Mouse (Mus musculus): ENCODE results near the gene Scfd2.

Gene Scfd2

DNA sequence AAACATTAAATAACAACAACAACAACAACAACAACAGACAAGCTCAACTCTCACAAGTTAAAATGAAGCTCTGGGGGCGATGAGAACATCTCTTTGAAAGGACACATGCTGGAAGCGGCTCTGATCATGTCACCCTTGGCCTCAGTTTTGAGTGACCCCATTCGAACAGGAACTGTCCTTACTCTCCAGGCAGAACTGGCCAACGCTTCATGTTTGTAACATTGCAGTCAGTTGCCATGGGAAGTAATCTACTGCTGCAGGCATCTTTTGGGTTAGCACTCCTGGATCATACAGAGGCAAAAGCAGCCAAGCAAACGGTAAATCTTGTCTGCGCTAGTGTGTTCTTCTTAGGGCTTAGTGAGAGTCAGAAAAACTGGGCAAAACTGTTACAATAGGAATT, 219.7 kb downstream of the Scfd2 start:
- DNase-seq (ENCODE audit: low read depth, low spot score), result no peak

DNA sequence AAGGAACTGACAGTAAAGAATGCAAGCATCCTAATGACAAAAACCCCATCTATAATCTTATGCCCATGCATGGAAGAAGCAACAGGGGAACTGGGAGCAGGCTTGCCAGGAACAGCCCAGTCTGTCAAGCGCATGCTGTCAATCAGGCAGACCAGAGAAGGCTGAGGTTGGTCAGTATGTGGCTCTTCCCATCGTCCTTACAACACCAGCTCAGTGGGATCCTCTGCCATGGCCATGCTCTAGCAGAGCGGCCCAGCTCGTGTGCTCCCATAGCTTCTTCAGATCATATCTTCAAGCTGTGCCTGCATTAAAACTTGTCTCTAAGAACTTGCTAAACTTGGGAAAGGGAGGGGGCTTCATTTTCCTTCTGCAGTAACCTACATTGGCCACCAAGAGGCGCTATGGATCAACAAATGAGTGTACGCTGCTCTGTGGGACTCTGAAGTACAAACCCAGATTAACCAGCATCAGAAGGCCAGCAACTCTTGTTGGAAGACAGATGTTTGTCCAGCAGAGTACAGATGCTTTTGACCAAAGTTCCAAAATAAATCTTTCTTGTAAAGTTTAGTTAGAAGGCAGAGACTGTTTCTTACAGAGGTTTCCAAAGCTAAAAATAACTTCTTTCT, 220.2 kb downstream of the Scfd2 start:
- no peak for DNase-seq (ENCODE audit: low read depth, low spot score)

DNA sequence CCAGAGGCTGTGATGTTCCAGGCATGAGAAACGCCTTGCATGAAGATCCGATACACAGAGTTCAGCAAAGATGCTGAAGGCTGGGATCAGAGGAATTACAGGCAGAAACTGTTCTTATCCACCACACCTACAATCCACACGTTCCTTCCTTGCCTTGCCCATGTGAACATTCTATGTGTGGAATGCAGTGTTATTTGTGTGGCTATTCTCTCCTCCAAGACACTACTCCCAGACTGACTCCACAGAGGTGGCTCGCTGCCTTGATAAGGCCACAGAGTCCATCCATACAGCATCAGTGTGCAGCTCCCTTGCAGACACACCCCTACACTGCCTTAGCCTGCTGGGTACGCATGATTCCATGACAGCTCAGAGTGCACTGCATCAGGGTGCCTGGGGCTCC, 221.5 kb downstream of the Scfd2 start:
- DNase-seq (ENCODE audit: low read depth, low spot score), result no peak

DNA sequence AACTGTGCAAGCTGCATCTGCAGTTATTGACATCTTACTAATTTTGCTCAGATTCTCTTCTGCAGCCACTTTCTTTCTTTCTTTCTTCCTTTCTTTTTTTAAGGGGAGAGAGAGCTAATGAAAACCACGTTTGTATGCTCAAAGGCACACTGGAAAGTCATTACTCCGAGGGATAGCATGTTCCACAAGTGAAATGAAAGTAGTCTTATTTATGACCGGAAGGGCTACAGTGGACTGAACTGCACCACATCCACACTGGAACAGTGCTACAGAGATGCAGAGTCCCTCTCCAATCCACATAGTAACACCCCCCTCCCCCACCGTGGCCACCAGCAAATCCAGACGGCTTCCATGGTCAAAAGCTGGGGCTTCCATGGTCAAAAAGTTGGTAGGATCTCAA, 224.3 kb downstream of the Scfd2 start:
- DNase-seq (ENCODE audit: low read depth, low spot score), result no peak

DNA sequence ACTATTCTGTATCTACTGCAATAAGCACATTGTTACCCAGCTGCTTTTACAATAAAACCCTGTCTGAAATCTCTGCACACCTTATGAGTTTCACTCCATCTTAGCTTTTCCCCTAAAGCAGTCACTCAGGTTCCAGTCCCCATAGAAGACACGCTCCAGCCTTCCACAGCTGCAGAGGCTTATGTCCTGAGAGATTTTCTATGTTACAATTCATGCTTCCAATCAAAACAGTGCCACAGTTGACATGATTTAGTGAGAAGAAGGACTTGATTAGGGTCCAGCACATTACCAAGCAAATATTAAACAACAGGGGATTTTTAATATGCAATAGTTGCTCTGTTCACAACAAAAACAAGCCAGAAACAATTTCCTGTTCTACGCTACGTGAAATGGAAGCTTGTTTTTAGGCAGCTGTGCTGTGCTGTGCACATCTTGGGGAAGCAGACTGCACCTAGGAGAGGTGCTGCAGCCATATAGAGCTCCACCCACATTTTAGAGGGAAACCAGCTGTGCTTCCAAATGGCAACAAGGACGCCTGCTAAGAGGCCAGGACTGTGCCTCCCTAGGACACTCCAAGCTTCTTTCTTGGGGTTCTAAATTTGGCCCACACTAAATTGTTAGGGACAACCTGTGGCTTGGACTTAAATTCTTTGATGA, 225.9 kb downstream of the Scfd2 start:
- no peak for DNase-seq (ENCODE audit: low read depth, low spot score)

DNA sequence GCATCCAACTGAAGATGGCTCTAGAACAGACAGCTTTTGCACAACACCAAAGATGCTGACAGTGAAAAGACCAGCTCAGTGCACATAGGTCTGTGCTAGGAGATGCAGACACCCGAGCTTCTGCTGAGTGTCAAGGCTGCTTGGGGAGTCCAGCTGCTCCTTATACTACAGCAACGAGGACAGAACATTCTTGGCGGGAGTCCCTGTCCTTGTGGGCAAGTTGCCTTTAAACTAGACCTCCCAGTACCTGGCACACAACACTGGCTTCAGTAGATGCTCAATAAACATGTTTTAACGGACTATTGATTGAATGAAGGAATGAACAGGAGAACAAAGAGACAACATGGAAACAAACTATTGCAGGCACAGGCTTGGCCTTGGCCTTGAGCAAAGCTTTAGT, 226.8 kb downstream of the Scfd2 start:
- no peak for DNase-seq (ENCODE audit: low read depth, low spot score)

DNA sequence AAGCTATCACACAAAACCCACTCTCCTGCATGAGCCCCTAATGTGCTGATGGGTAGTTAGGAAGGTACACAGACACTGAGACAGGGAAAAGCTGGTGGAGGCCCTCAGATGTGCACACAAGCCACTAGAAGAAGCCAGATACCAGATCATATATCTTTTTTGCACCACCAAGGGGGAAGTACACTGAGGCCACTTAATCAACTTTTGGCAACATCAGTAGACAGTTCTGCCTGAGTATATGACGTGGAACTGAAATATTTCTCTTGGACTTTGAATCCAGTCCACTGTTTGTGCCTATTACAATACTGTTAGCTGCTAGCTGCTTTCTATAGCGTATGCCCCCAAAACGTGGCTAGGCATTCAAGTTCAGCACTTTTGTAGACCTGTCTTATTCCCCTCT, 229.2 kb downstream of the Scfd2 start:
- DNase-seq (ENCODE audit: low read depth, low spot score), result no peak

DNA sequence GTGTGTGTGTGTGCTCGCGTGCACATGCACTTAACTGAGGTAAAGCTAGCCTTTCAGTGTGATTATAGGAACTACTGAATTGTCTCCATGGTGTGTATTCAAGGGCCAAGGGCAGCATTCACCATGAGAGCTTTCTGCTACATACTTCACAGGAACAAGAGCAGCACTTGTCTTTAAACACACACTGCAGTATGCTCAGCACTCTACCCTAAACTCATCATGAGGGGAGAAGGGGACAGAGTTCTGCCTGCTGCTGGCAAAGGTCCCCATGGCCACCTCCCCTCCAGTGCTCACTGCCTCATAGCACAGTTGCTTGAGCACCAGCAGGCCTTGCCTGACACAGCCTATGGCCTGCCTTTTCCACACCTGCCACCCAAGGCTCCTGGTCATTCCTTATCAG, 230.1 kb downstream of the Scfd2 start:
- DNase-seq (ENCODE audit: low read depth, low spot score), result no peak

DNA sequence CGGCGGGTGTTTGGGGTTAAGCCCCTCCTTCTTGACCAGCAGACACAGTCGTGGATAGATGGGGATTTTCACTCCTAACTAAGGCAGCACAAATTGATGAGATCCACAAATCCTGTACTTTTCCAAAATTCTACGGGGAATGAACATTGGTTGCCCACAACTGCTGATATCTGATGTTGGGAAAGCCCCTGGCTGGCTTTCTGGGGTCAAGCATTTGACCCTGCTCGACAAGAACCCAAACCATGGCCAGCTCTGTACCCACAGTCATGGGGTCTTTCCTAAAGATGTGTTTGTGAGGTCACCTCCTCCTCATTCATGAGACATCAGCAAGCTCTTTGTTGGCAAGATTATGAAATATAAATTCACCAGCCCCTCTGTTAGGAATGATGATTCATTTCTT, 230.6 kb downstream of the Scfd2 start:
- DNase-seq (ENCODE audit: low read depth, low spot score), result no peak

DNA sequence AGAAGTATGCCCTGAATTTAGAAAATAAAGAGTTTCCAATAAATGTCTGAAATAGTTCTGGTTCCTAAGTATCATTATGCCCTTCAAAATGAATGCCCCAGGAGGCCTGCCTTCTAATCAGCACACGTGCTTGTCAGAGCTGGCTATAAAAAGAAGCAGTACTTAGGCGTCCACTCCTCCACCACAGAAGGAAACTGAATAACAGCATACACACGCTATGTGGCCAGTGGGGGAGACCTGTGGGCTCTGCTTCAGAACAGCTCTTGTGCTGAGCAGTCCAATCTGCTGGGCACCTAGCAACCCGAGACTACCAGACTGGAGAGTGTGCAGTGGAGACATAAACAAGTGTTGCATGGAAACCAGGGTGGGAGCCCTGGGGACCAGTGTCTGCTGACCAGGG, 231.4 kb downstream of the Scfd2 start:
- no peak for DNase-seq (ENCODE audit: low read depth, low spot score)

DNA sequence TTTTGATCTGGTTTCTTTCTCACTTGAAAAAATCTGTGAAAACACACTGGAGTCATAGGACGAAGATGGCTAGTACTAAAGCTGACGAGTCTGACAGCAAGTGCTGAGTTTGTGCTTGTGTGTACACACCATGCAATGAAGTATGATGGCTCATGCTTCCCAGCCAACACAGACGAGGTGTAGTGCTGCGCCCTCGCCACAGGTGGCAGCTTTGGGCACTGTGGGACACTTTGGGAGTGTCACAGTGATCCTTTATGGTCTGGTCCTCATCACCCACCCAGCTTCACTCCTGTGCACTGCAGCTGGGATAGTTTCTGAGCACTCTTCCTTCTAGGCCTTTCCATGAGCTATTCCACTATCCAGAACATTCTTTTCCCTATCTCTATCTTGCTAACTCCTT, 234.4 kb downstream of the Scfd2 start:
- no peak for DNase-seq (ENCODE audit: low read depth, low spot score)

DNA sequence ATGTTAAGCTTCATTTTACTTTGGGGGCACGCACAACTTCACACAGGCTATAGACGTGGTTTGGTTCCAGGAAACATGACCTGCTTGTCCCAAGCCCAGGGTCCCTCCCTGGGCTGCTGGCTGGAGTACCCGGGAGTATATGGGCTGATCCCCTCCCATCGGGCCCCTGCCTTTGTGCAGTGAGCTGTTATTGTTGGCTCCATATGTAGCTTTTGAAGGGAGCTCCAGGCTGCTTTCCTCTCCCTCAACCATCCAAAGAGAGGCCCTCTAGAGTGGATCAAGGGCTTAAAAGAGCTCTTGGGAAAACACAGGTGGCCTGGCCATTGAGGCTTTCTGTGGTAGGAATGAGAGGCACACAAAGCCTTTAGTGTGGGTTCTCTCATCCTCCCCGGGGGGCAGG, 235.5 kb downstream of the Scfd2 start:
- DNase-seq (ENCODE audit: low read depth, low spot score), result no peak

DNA sequence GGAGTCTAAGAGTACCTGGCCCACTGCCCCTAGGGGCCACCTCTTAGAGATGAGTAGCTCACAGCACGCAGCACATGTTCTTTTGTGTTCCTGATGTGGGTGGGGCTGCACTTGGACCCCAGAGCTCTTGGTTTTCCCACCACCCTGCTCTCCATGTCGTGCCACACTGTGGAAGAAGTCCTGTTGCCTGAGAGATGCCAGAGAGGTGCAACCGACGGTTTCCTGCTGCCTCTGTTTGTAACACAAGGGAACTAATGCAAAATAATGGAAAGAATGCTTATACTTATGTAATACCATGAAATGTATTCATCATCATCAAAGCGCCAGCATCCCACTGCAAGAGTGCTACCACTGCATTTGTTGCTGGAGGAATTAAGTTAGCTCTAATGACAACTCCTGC, 238.0 kb downstream of the Scfd2 start:
- DNase-seq (ENCODE audit: low read depth, low spot score), result no peak

DNA sequence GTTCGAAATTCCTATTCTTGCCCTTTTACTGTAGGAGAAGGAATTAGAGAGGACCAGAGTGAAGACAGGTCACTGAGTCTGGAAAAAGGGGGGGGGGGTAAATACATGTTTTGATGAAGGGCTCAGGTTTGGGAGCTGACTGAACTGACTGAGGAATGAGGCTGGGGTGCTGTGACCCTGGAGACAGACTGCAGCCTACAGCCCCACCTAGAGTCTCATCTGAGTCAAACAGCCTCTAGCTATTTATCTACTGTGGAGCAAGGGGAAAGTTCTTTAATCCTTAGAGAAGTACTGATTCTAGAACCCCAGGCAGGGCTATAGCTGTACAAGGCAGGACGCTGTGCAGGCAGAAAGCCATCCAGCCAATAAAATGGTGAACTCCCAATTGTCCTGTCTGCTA, 239.5 kb downstream of the Scfd2 start:
- DNase-seq (ENCODE audit: low read depth, low spot score), result no peak

DNA sequence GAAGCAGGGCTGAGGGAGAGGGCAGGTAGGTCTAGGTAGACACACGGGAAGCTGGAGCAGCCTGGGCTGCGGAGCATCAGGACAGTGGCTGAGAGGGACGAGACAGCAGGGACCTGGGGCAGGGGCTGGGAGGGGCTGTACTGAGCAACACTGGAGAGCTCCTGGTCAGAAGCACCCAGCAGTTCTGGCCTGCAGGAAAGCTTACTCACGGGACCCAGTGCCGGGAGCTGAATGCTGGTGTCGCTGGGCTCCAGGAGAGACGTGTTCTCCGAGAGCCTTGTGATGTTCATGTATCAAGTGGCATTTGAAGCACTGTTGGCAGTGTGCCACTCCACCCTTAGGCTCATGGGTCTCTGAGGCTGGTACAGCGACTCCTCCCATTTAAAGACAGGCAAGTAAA, 240.0 kb downstream of the Scfd2 start:
- DNase-seq (ENCODE audit: low read depth, low spot score), result no peak

DNA sequence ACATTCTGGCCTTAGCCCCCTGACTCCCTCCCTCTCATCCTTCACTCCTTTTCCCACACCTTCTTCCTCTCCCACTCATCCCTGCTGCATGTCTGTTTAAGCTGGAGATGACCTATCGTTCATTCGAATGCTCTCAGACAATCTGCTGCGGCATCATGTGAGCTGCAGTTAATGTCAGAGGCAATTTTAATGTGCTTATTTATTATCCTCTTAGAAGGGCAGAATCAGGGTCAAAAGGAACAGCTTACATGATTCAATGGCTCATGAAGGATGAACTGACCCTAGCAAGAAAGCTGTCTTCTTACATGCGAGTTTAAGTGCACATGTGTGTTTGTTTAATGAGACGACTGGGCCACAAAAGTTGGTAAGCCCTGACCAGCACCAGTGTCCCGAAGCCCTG, 241.6 kb downstream of the Scfd2 start:
- DNase-seq (ENCODE audit: low read depth, low spot score), result no peak

DNA sequence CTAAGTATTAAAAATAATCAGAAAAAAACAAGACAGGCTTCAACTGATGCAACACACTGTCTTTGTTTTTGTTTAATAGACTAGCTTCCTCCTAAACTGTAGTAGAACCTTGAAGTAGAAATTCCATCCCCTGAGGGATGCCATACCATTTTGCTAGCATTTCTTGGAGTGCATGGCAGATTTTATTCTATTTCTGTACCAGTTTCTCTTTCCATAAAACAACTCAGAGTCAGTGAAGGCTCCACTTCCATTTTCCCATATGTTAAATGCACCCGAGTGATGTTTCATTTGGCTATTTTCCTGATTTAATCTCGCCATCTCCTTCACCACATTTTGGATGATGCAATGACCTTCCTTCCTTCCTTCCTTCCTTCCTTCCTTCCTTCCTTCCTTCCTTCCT, 243.4 kb downstream of the Scfd2 start:
- no peak for DNase-seq (ENCODE audit: low read depth, low spot score)

DNA sequence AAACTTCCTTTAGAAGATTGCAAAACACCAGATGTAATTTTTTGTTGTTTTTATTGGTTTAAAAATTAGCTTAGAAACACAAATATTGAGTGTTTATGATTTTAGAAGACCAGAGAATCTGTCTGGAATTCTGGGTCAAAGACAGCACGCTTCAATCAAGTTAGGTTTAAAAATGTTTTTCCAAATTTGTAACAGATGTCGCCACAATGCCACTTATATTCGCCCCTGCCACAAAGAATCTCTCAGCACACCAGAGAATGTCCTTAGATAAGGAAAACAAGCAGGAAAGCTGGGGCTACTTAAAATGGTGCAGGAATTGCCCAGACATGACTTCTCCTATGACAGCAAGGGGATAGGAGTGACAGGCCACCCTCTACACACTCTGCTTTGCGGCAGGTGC, 245.3 kb downstream of the Scfd2 start:
- no peak for DNase-seq (ENCODE audit: low read depth, low spot score)

DNA sequence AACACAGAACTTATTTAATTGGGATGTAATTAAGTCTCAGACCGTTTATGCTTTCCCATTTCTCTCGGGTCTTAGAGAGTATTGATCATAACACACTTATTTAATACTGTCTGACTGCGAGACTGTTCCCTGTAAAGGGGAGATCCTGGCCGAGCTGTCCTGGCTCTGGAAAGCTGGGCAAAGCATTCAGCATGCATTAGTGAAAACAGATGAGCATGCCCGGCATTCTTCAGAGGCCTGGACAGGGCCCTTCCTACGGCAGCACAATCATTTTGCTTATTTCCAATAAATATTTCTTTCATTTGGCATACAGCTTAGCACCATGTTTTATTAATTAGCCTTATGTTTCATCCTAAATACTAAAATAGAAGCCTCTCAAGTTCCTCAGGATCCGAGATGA, 245.8 kb downstream of the Scfd2 start:
- DNase-seq (ENCODE audit: low read depth, low spot score), result no peak

DNA sequence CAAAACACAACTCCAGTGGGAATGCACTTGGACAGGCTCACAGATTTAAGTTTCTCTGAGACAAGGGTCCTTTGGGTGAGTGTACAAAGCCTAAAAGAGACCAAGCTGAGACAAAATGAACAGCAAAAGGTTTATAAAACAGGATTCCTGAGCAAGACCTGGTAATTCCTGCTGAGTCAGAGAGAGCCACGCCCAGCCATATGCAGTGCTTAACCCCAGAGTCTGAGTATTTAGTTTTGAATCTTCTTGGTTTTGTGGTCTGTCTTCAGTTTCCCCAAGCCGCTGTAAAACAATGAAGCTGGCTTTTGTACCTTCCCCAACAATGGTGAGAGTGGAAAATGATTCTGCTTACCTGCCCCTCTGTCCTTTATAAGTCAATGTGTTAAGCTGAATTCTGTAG, 246.3 kb downstream of the Scfd2 start:
- DNase-seq (ENCODE audit: low read depth, low spot score), result peak; percentile 20

DNA sequence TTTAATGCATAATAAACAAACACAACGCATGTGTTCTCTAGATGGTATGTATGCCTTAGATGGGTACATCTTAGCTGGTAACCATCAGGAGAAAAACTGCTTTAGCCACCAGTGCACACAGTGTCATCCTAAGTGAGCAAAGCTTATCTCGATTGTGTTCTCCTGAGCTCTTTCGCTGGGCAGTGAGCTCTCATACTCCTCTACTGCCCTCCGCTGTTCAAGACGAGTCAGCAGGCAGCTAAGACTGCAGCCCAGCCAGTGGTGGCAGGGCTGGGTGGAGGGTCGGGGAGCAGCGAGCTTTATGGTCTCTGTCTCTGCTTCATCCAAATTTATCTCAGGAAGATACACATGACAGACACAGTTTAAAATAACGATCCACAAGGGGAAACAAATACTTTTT, 248.0 kb downstream of the Scfd2 start:
- no peak for DNase-seq (ENCODE audit: low read depth, low spot score)

DNA sequence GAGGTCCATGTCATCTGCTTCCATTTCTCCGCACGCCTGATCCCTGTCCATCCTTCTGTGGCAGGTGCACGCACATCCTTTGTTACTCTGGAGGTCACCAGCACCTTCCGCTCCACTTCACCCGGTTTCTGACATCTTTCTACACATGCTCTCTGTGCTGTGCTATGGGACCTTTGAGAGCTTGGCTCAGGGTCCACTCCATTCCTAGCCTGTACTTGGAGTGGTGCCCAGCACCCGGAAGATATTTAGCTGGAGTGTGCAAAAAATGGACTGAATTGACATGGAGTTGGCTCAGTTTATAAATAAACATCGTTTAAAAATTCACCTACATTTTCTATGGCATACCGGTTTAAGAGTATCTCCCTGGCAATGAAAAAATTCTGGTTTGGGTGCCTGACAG, 250.1 kb downstream of the Scfd2 start:
- no peak for DNase-seq (ENCODE audit: low read depth, low spot score)

DNA sequence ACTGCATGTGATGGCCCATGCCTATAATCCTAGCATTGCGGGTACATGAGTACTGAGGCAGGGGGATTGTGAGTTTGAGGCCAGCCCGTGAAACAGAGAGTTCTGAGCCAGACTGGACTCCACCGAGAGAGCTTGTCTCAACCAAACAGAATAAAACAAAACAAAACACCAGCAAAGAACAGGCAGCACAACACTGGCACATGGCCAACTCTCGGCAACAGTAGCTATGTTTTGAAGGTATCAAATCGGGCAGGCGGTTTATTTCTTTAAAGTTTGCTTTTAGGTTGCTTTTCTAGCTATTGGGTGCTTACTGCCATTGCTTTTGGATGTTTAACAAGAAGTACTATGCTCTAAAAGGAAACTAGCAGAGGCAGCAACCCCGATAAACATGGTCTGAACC, 251.9 kb downstream of the Scfd2 start:
- no peak for DNase-seq (ENCODE audit: low read depth, low spot score)

DNA sequence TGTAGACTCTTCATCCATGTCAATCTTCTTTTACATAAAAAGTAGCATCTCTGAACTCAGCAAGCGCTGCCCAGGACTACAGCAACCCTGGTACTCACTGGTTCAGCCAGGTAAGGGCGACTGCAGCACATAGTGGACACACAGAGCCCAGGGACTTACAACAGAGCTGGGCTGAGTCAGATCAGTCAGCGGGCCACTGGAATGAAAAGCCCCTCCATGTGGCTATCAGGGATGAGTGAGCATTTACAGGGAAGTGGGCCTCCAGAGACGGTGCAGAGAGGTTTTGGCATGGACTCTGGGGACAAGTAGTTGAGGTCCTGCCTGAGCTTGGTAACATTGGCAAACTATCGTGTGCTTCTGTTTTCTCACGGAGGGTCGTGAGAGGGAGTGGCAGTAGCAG, 253.1 kb downstream of the Scfd2 start:
- DNase-seq (ENCODE audit: low read depth, low spot score), result no peak
